Mouse (Mus musculus) heart, adult 18-20 months (tissue): Measurements from ENCODE around the gene Jmjd7. TPM values are rescaled to one million over a fixed set of nuclear protein-coding genes. Genes with fewer than 3 reads are reported as not detected.

Experiments
- DNase-seq, 2 experiments: peaks; one replicate each; pipeline ENCODE4 v3.0.0; 2021 to 2022; ENCODE audit warnings: mixed read lengths in 1 of 2
- microRNA-seq, 2 experiments: library from miRNA; unstranded; fragments of <30 nt; microRNA quantifications; one replicate each; pipeline ENCODE4 v1.2.0; 2022
- total RNA-seq, 2 experiments: library from RNA; stranded (reverse); gene quantifications; 2 replicates each; pipeline ENCODE4 v1.2.3; 2021

Jmjd7 gene
- total RNA-seq, 2 experiments from 2014 or later, result 6.1 to 7.9 TPM

GRCm38 (mm10) chr2:120059466-120059865 lies 32.2 kb downstream of the Jmjd7 start:
- DNase-seq, result no peak

GRCm38 (mm10) chr2:120060190-120060589 lies 32.9 kb downstream of the Jmjd7 start:
- DNase-seq, result peak; percentile 23 to 27

DNA sequence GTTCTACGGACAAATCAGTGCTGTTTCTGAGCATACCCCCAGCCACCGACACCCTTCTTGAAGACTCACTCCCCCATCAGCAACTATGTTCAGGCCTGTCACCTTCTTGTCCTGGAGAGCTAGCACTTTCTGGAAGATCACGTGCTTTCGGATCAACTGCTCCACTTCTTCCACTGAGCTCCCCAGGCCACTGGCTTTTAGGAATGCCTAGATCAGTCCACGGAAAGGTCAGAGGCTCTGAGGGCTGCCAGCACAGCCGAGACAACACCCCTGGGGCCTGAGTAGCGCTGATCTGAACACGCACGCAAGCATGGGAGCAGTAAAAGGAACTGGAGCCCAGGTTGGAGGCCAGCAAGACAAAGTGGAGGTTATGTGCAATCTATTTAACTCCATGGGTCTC lies 33.4 kb downstream of the Jmjd7 start:
- DNase-seq, result no peak

DNA sequence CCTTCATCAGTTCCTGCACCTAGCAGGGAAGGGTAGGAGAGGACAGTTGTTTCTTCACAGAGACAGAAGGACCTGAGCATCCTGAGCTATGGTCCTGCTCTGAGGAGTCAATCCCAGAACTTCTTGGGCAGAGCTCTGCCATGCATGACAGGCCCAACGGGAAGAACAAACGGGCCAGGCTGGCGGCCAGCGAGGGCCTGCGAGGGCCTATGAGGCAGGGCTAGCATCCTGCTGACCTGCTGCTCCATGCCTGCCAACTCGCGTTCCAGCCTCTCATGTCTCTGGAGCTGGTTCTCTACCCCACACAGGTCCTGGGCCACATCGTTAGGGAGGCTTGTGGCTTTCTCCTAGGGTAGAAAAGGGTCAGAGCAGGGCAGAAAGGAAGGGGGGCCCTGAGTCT lies 35.0 kb downstream of the Jmjd7 start:
- DNase-seq, result no peak

GRCm38 (mm10) chr2:120064639-120065038 lies 37.4 kb downstream of the Jmjd7 start:
- DNase-seq, result no peak

- no peak for DNase-seq
These were observed 38.0 kb downstream of the Jmjd7 start for GRCm38 (mm10) chr2:120065243-120065642.

DNA sequence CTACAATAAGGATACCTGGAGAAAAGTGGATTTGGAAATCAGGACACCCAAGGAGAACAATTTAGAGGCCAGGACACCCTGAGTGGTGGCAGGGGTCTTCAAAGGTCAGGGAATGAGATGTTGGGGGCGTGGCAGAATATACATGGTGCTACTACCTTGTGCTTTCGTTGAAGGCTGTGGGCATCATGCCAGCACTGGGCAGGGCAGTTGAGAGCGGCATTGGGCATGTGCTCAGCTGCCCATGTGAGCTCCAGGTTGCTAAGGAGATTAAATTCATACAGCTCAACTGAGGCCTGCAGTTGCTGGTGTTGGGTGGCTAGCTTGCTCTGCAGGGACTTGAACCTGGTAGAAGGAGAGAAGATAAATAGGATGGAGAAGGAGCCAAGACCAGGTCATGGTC lies 38.9 kb downstream of the Jmjd7 start:
- no peak for DNase-seq

GRCm38 (mm10) chr2:120068555-120069465 lies 41.5 kb downstream of the Jmjd7 start:
- peak in 1 of 2 experiments; percentile 43 for DNase-seq

- no peak for DNase-seq
These were observed 42.2 kb downstream of the Jmjd7 start for GRCm38 (mm10) chr2:120069466-120069990.

DNA sequence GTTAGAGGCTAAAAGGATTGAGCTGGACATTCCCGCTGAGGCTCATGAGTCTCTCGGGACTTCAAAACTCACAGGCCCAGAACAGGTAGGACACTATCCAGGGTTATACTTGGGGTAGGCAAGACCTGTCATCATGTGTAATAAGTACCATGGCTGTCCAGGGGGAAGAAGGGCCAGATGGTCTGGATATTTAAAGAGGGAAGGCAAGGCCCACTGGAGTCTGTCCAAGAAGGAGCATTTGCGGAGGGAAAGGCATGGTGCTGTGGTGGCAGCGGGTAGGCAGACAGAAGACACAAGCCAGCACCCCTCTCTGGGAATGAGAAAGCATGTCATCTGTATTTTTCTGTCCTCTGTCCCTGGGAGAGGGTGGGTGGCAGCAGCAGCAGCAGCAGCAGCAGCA lies 46.8 kb downstream of the Jmjd7 start:
- DNase-seq, result no peak

DNA sequence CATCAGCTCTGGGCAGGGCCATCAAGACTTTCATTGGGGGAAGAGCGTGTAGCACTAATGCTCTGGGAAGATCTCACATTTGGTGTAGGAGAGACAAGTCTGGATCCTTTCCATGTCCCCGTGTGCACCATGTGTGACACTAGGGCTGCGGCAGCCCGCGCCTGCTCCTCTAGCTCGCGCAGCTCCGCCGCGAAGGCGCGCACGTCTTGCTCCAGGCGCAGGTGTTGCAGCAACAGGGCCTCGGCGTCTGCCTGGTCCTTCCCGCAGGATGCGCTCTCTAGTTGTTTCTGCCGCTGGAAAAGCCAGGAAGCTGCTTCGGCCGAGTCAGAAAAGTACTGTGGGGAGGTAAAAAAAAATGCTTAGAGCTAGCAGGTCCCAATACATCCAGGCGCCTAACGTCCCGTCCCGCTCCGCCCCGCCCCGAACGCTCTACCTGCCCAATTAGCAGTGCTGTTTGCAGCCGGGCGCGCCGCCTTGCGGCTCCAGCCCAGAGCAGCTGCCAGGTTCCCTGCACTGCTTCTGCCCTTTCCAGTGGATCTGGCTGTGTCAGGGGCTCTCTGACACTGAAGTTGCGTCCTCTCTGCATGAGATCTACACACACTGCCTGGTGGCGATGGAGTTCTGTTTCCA lies 48.9 kb downstream of the Jmjd7 start:
- DNase-seq, result peak; percentile 39 to 52

Small RNAs within 50 kb of the gene (microRNA-seq; reads per million reads assigned to microRNA genes)
- gene Mir7665, result 0 to 0.38 reads per million in 2 experiments

Other genes starting within 250 kb of the Jmjd7 start
- gene Rpap1, start 239.9 kb upstream of the Jmjd7 start, total RNA-seq, result 10 to 100 TPM; 14.6 to 14.9 TPM
- gene Tyro3, start 229.8 kb upstream of the Jmjd7 start, total RNA-seq, result 1 to 10 TPM; 1.9 to 2.2 TPM
- 10 to 100 TPM; 28.3 to 37.8 TPM for gene Mga, start 130.3 kb upstream of the Jmjd7 start, total RNA-seq
- gene Mapkbp1, start 54.8 kb upstream of the Jmjd7 start, total RNA-seq, result 1 to 10 TPM; 6.1 to 8.2 TPM
- under 1 TPM; 0.57 to 0.72 TPM for gene Gm28042, start within 50 bp of the Jmjd7 start, total RNA-seq
- gene Pla2g4b, start 5.9 kb downstream of the Jmjd7 start, total RNA-seq, result 1 to 10 TPM in 1 of 2 experiments, under 1 TPM in 1; 0.72 to 1.7 TPM
- gene Ehd4, start 127.1 kb downstream of the Jmjd7 start, total RNA-seq, result 100 to 1,000 TPM; 382 to 400 TPM
- gene Pla2g4e, start 217.9 kb downstream of the Jmjd7 start, total RNA-seq, result 1 to 10 TPM; 2.9 to 3.4 TPM